Mouse (Mus musculus) small intestine, adult 2 months (tissue): ENCODE data around the gene Cdk5r1.

Experiments
- CTCF ChIP-seq: fragments of 200-500 bp; IDR thresholded peaks from 2 replicates; pipeline ENCODE4 v1.5.1; 2012; ENCODE audit warnings: low read depth, mild to moderate bottlenecking, control low read depth, inconsistent platforms, low read length, moderate library complexity, mixed read lengths; ENCODE audit not compliant: insufficient replicate concordance, insufficient read length; ENCODE audit errors: extremely low read depth
- POLR2A ChIP-seq: fragments of 200-500 bp; IDR thresholded peaks from 2 replicates; pipeline ENCODE4 v1.6.1; 2012; ENCODE audit warnings: low read depth, mild to moderate bottlenecking, control low read depth, inconsistent platforms, low read length, moderate library complexity

DNA sequence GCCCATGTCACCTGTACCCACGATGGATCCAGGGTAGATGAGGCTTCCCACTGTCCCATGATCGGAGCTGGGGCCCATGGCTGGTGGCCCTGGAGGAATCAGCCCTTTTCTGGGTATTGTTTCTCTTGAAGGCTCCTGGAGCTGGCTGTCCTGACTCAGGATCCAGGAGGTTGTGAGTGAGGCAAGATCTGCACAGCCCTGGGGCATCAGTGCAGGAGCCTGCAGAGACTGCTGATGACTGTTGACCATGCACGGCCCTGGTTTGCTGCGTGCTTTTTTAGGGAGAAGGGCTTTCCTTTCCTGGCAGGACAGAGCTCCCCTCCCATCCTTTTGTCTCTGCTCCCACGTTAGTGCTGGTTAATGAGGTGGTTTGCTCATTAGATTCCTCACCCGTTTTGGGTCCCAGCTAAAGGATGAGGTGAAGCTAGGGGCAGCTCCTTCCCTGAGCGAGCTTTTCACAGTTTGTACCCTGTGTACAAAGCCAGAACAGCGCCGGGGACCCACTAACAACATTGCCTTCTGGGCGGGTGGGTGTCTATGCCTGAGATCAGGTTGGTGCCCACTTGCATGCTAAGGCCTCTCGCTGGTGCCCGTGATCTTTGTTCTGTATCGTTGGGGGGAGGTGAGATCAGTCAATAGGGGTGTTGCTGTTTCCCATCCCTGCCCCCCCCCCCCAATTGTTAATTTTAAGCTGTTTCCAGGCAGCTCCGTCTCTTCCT is 2.0 kb downstream of the Cdk5r1 start:
- TF ChIP-seq POLR2A (no peak), CTCF (no peak)
